Mouse (Mus musculus) heart, postnatal 0 days (tissue): ENCODE results near the gene Ccdc88c. TPM values are rescaled to one million over a fixed set of nuclear protein-coding genes. Genes with fewer than 3 reads are reported as not detected.

Experiments used
- ATAC-seq: fragments of 200-750 bp; cut with Nextera tagmentation; 2 replicates; pipeline ENCODE4 v1.8.0; 2017; ENCODE audit warnings: low read depth, moderate number of reproducible peaks, moderate library complexity; ENCODE audit not compliant: insufficient read depth
- DNase-seq: peaks from one replicate; pipeline ENCODE4 v3.0.0-alpha.2; 2016; ENCODE audit warnings: low spot score
- H3K27ac ChIP-seq: fragments of 300-500 bp; sonication (generic); 2 replicates; pipeline ENCODE4 v1.5.1; 2014; ENCODE audit warnings: low read depth, mild to moderate bottlenecking
- H3K27me3 ChIP-seq: fragments of 300-500 bp; sonication (generic); 2 replicates; pipeline ENCODE4 v1.6.1; 2014; ENCODE audit warnings: low read length, mixed read lengths; ENCODE audit not compliant: control insufficient read depth, insufficient read depth
- H3K36me3 ChIP-seq: fragments of 300-500 bp; sonication (generic); replicated peaks from 2 replicates; pipeline ENCODE4 v1.6.1; 2014; ENCODE audit warnings: low read length, mixed read lengths; ENCODE audit not compliant: control insufficient read depth, insufficient read depth
- H3K4me1 ChIP-seq: fragments of 300-500 bp; sonication (generic); 2 replicates; pipeline ENCODE4 v1.6.1; 2014; ENCODE audit warnings: antibody characterized with exemption; ENCODE audit not compliant: control insufficient read depth, insufficient read depth
- H3K4me2 ChIP-seq: fragments of 300-500 bp; sonication (generic); 2 replicates; pipeline ENCODE4 v1.6.1; 2014; ENCODE audit warnings: low read depth, mild to moderate bottlenecking, low read length, moderate library complexity
- H3K4me3 ChIP-seq: fragments of 300-500 bp; sonication (generic); 2 replicates; pipeline ENCODE4 v1.5.1; 2014; ENCODE audit warnings: low read depth, low read length
- H3K9ac ChIP-seq: fragments of 300-500 bp; sonication (generic); replicated peaks from 2 replicates; pipeline ENCODE4 v1.6.1; 2014; ENCODE audit warnings: low read depth, low read length, mixed read lengths
- H3K9me3 ChIP-seq: fragments of 300-500 bp; sonication (generic); replicated peaks from 2 replicates; pipeline ENCODE4 v1.6.1; 2016; ENCODE audit warnings: low read length; ENCODE audit not compliant: control insufficient read depth
- CTCF ChIP-seq: IDR thresholded peaks from 2 replicates; pipeline ENCODE4 v1.5.1; 2016; ENCODE audit warnings: antibody characterized with exemption, control low read depth, low read depth
- EP300 ChIP-seq: IDR thresholded peaks from 2 replicates; pipeline ENCODE4 v1.6.1; 2016; ENCODE audit warnings: antibody characterized with exemption, low read depth
- WGBS: fragments of 180-500 bp; shearing (Covaris S2); extraction: QIAGEN DNeasy Blood & Tissue Kit; methylation state at CpG from one replicate; pipeline ENCODE4 v1.1.7; 2014; 5-methylcytosine and 5-hydroxymethylcytosine counted together
- polyA plus RNA-seq: library from polyadenylated mRNA; unstranded; fragments of >200 nt; fragmentation: Nextera tagmentation; extraction: Ambion mirVana; gene quantifications from 2 replicates; pipeline ENCODE4 v1.2.1, GENCODE M21; 2015
- total RNA-seq: library from RNA; depleted of rRNA; stranded (reverse); fragments of >200 nt; gene quantifications from 2 replicates; pipeline ENCODE4 v1.2.3, GENCODE M21; 2014; ENCODE audit warnings: low replicate concordance

Ccdc88c gene
- total and polyA plus RNA-seq, 2 experiments from 2014 or later, result 1.6 to 4.7 TPM

DNA sequence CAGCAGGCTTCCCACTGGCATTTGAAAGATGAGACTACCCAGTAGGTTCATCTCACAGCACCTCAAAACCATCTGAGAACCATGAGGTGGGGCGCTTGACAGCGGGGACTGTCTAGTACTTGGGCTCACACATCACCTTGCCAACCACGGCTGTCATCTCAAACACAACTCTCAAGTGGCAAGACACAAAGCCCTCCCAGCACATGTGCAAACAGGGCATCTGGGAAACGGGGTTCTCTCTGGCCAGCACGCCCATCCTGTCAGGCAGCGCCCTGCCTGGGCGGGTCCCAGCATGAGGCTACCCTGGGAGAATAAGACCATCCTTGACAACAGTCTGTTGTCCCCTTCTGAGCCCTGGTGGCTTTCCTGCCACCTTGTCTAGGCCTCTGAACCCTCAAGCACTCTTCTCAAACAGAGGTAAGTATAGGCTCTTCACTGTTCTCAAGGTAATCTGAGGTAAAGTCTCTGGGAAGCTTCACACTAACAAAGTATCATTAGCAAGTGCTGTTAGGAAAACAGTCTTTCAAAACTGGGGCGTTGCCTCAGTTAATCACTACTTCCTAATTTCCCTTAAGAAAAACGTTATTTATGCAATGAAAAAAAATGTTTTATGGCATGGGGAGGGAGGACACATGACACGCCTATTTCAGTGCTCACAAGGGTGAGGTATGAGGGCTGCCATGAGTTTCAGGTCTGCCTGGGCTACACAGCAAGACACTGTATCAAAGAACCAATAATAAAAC, 43.6 kb downstream of the Ccdc88c start:
- no peak overlapping the region for H3K4me3 ChIP-seq
- ATAC-seq (no peak), DNase-seq (no peak)
- peaks cover 9% of the 10 kb centered on the region; the same call in 1 of the 2 replicates for H3K4me1 ChIP-seq
- H3K27me3 ChIP-seq, result no peaks in the 10 kb centered on the region
- no peak for TF ChIP-seq CTCF
- TF ChIP-seq EP300, result no peak
- no peaks in the 10 kb centered on the region for H3K9me3 ChIP-seq
- H3K36me3 ChIP-seq, result no peaks in the 10 kb centered on the region
- no peak overlapping the region for H3K4me2 ChIP-seq
- no peak overlapping the region for H3K9ac ChIP-seq
- 77% methylated on average over 10 of the region's 10 CpGs for WGBS
- H3K27ac ChIP-seq, result no peak overlapping the region

- no peak for ATAC-seq
- H3K4me3 ChIP-seq, result no peak overlapping the region
- no peak overlapping the region for H3K9ac ChIP-seq
- no peak overlapping the region for H3K4me2 ChIP-seq
- 88% methylated on average over 11 of the region's 11 CpGs for WGBS
- H3K4me1 ChIP-seq, result peaks cover 9% of the 10 kb centered on the region; the same call in 1 of the 2 replicates
- no peak for DNase-seq
- H3K27ac ChIP-seq, result no peak overlapping the region
- H3K36me3 ChIP-seq, result no peaks in the 10 kb centered on the region
- H3K9me3 ChIP-seq, result no peaks in the 10 kb centered on the region
- TF ChIP-seq EP300, result no peak
- TF ChIP-seq CTCF, result no peak
- H3K27me3 ChIP-seq, result no peaks in the 10 kb centered on the region
Observed at GRCm38 (mm10) chr12:100983565-100983964, 45.3 kb downstream of the Ccdc88c start.

GRCm38 (mm10) chr12:100982217-100982616, 46.6 kb downstream of the Ccdc88c start:
- Histone ChIP-seq H3K4me1 (peaks cover 9% of the 10 kb centered on the region; the same call in 1 of the 2 replicates), H3K27me3 (no peaks in the 10 kb centered on the region), H3K9ac (no peak overlapping the region), H3K36me3 (no peaks in the 10 kb centered on the region), H3K9me3 (no peaks in the 10 kb centered on the region), H3K4me2 (peak overlapping the region; percentile 26), H3K4me3 (no peak overlapping the region), H3K27ac (peak overlapping the region; percentile 25; the same call in 1 of the 2 replicates)
- WGBS, result 25% methylated on average over 8 of the region's 8 CpGs
- TF ChIP-seq EP300, result no peak
- peak; percentile 29 for DNase-seq
- ATAC-seq, result peak; percentile 89

GRCm38 (mm10) chr12:100980551-100981008, 48.3 kb downstream of the Ccdc88c start:
- TF ChIP-seq EP300 (no peak), CTCF (no peak)
- WGBS, result 76% methylated on average over 9 of the region's 9 CpGs

GRCm38 (mm10) chr12:100979616-100980015, 49.2 kb downstream of the Ccdc88c start:
- Histone ChIP-seq H3K9ac (no peak overlapping the region), H3K36me3 (no peaks in the 10 kb centered on the region), H3K27ac (no peak overlapping the region), H3K4me1 (peaks cover 9% of the 10 kb centered on the region; the same call in 1 of the 2 replicates), H3K9me3 (no peaks in the 10 kb centered on the region), H3K27me3 (no peaks in the 10 kb centered on the region), H3K4me2 (no peak overlapping the region), H3K4me3 (no peak overlapping the region)
- 85% methylated on average over 5 of the region's 5 CpGs for WGBS
- ATAC-seq (no peak), DNase-seq (no peak)
- TF ChIP-seq EP300, result no peak
- no peak for TF ChIP-seq CTCF

More at GRCm38 (mm10) chr12:100980551-100981008, 48.3 kb downstream of the Ccdc88c start:
- Histone ChIP-seq H3K27ac (no peak overlapping the region), H3K4me1 (peaks cover 9% of the 10 kb centered on the region; the same call in 1 of the 2 replicates), H3K27me3 (no peaks in the 10 kb centered on the region), H3K9ac (no peak overlapping the region), H3K36me3 (no peaks in the 10 kb centered on the region), H3K4me2 (no peak overlapping the region), H3K9me3 (no peaks in the 10 kb centered on the region), H3K4me3 (no peak overlapping the region)
- no peak for DNase-seq
- no peak for ATAC-seq
